Mouse (Mus musculus) cerebellum, postnatal 10 days (tissue): ENCODE measurements around the gene Ccdc28b.

ENCODE experiments used
- DNase-seq, 2 experiments: peaks; one replicate each; pipeline ENCODE4 v3.0.0; 2021; ENCODE audit warnings: mixed read lengths in 2 of 2

Gene Ccdc28b

GRCm38 (mm10) chr4:129623681-129624091 lies at the start of gene Ccdc28b:
Gene Ccdc28b, minus strand, starts transcription at chr4:129623947.
- DNase-seq, result peak; percentile 65 to 76

- no peak for DNase-seq
Observed at GRCm38 (mm10) chr4:129672878-129673449, 49.2 kb upstream of the Ccdc28b start.

- DNase-seq, result peak; percentile 93 to 95
Observed at GRCm38 (mm10) chr4:129672083-129672877, 48.5 kb upstream of the Ccdc28b start, which contains the start of gene Kpna6. Gene Kpna6, minus strand, starts transcription at chr4:129672767.

- DNase-seq, result peak; percentile 69 to 71
Observed at GRCm38 (mm10) chr4:129671491-129672082, 47.8 kb upstream of the Ccdc28b start.

GRCm38 (mm10) chr4:129662255-129662813 lies 38.6 kb upstream of the Ccdc28b start:
- no peak for DNase-seq

GRCm38 (mm10) chr4:129661584-129661983 lies 37.8 kb upstream of the Ccdc28b start:
- DNase-seq, result no peak

GRCm38 (mm10) chr4:129654770-129655169 lies 31.0 kb upstream of the Ccdc28b start:
- DNase-seq, result no peak

GRCm38 (mm10) chr4:129650359-129650758 lies 26.6 kb upstream of the Ccdc28b start:
- no peak for DNase-seq

GRCm38 (mm10) chr4:129648656-129649055 lies 24.9 kb upstream of the Ccdc28b start:
- no peak for DNase-seq

- no peak for DNase-seq
Observed at GRCm38 (mm10) chr4:129645204-129645603, 21.5 kb upstream of the Ccdc28b start.

GRCm38 (mm10) chr4:129641756-129642155 lies 18.0 kb upstream of the Ccdc28b start:
- peak; percentile 62 to 63 for DNase-seq

- DNase-seq, result peak; percentile 99
Observed at GRCm38 (mm10) chr4:129640638-129641467, 17.1 kb upstream of the Ccdc28b start, which contains the start of gene Txlna. Gene Txlna, minus strand, starts transcription at chr4:129641065.

- DNase-seq, result peak; percentile 78 to 79
Observed at GRCm38 (mm10) chr4:129640101-129640637, 16.4 kb upstream of the Ccdc28b start.

- no peak for DNase-seq
Observed at GRCm38 (mm10) chr4:129639221-129639620, 15.5 kb upstream of the Ccdc28b start.

- DNase-seq, result no peak
Observed at GRCm38 (mm10) chr4:129633852-129634251, 10.1 kb upstream of the Ccdc28b start.

- DNase-seq, result no peak
Observed at GRCm38 (mm10) chr4:129631867-129632266, 8.1 kb upstream of the Ccdc28b start.

GRCm38 (mm10) chr4:129630944-129631343 lies 7.2 kb upstream of the Ccdc28b start:
- peak; percentile 62 to 63 for DNase-seq

- DNase-seq, result no peak
Observed at GRCm38 (mm10) chr4:129626035-129626434, 2.3 kb upstream of the Ccdc28b start.

- no peak for DNase-seq
Observed at GRCm38 (mm10) chr4:129625496-129625895, 1.7 kb upstream of the Ccdc28b start.

GRCm38 (mm10) chr4:129625029-129625370 lies 1.3 kb upstream of the Ccdc28b start:
- peak; percentile 66 to 70 for DNase-seq

- peak; percentile 88 to 93 for DNase-seq
Observed at GRCm38 (mm10) chr4:129624281-129625028, 708 bp upstream of the Ccdc28b start.
